Mouse (Mus musculus) hindbrain, embryonic 13.5 days (tissue): Measurements from ENCODE around the gene Fam171a2. TPM values are rescaled to one million over a fixed set of nuclear protein-coding genes. Genes with fewer than 3 reads are reported as not detected.
"Not testable (repeated sequence)": the region's sequence is repeated elsewhere in the genome, so short reads cannot be mapped to it uniquely, and the experiment has no call there.

Experiments used
- ATAC-seq: fragments of 200-750 bp; cut with Nextera tagmentation; 2 replicates; pipeline ENCODE4 v1.8.0; 2017; ENCODE audit warnings: moderate TSS enrichment; ENCODE audit not compliant: low FRiP score
- H3K27ac ChIP-seq: fragments of 300-500 bp; sonication (generic); 2 replicates; pipeline ENCODE4 v1.5.1; 2015; ENCODE audit warnings: inconsistent platforms, mild to moderate bottlenecking, moderate library complexity
- H3K27me3 ChIP-seq: fragments of 300-500 bp; sonication (generic); 2 replicates; pipeline ENCODE4 v1.6.1; 2015; ENCODE audit warnings: mild to moderate bottlenecking, inconsistent platforms
- H3K36me3 ChIP-seq: fragments of 300-500 bp; sonication (generic); 2 replicates; pipeline ENCODE4 v1.6.1; 2015; ENCODE audit warnings: mild to moderate bottlenecking, inconsistent platforms
- H3K4me1 ChIP-seq: fragments of 300-500 bp; sonication (generic); replicated peaks from 2 replicates; pipeline ENCODE4 v1.6.1; 2015; ENCODE audit warnings: inconsistent platforms
- H3K4me2 ChIP-seq: fragments of 300-500 bp; sonication (generic); 2 replicates; pipeline ENCODE4 v1.6.1; 2015; ENCODE audit warnings: inconsistent platforms, mild to moderate bottlenecking, moderate library complexity
- H3K4me3 ChIP-seq: fragments of 300-500 bp; sonication (generic); 2 replicates; pipeline ENCODE4 v1.5.1; 2015; ENCODE audit warnings: mild to moderate bottlenecking, inconsistent platforms
- H3K9ac ChIP-seq: fragments of 300-500 bp; sonication (generic); 2 replicates; pipeline ENCODE4 v1.6.1; 2015; ENCODE audit warnings: mild to moderate bottlenecking, inconsistent platforms
- H3K9me3 ChIP-seq: fragments of 300-500 bp; sonication (generic); 2 replicates; pipeline ENCODE4 v1.6.1; 2016; ENCODE audit warnings: inconsistent platforms
- WGBS: fragments of 180-500 bp; shearing (Covaris S2); methylation state at CpG from one replicate; pipeline ENCODE4 v1.1.7; 2015; 5-methylcytosine and 5-hydroxymethylcytosine counted together
- polyA plus RNA-seq: library from polyadenylated mRNA; unstranded; fragments of >200 nt; fragmentation: Nextera tagmentation; extraction: Ambion mirVana; gene quantifications from 2 replicates; pipeline ENCODE4 v1.2.1, GENCODE M21; 2015

Gene Fam171a2
- polyA plus RNA-seq, 1 experiment from 2014 or later, result 15.9 TPM

GRCm38 (mm10) chr11:102411704-102412103, 35.8 kb downstream of the Fam171a2 start:
- H3K9ac ChIP-seq, result no peak overlapping the region
- 9% methylated on average over 11 of the region's 11 CpGs for WGBS
- ATAC-seq, result no peak
- H3K36me3 ChIP-seq, result no peaks in the 10 kb centered on the region
- H3K27ac ChIP-seq, result no peak overlapping the region
- peaks cover 9% of the 10 kb centered on the region for H3K4me1 ChIP-seq
- no peak overlapping the region for H3K4me2 ChIP-seq
- H3K27me3 ChIP-seq, result 0 out of 2 replicates have a peak, but pooled peaks cover 3% of the 10 kb centered on the region
- H3K9me3 ChIP-seq, result no peaks in the 10 kb centered on the region
- H3K4me3 ChIP-seq, result no peak overlapping the region

DNA sequence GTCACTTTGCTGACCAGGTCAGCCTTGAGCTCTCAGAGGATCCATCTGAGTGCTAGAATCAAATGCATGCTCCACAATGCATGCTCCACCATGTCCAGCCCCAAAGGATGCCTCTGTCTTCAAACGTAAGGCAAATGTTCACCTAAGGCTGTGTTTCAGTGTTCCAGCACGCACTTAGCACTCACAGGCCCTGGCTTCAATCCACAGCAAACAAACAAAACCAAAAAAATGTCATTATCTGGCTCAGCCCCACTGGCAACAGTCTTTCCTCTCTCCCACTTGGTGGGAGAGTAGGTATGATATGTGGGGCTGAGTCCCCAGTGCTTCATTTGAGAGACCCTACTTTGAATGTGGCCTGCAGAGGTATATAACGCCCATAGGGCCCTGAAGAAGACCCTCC, 36.4 kb downstream of the Fam171a2 start:
- Histone ChIP-seq H3K4me1 (peaks cover 16% of the 10 kb centered on the region), H3K4me2 (no peak overlapping the region), H3K9me3 (no peaks in the 10 kb centered on the region), H3K36me3 (no peaks in the 10 kb centered on the region), H3K27me3 (0 out of 2 replicates have a peak, but pooled peaks cover 3% of the 10 kb centered on the region), H3K9ac (no peak overlapping the region), H3K4me3 (no peak overlapping the region), H3K27ac (no peak overlapping the region)
- ATAC-seq, result no peak
- WGBS, result 84% methylated on average over 3 of the region's 3 CpGs

GRCm38 (mm10) chr11:102410345-102410744, 37.1 kb downstream of the Fam171a2 start:
- H3K9me3 ChIP-seq, H3K36me3 ChIP-seq, H3K27ac ChIP-seq, H3K4me3 ChIP-seq, ATAC-seq, H3K9ac ChIP-seq, H3K4me2 ChIP-seq, H3K27me3 ChIP-seq: not testable (repeated sequence)
- 97% methylated on average over 3 of the region's 3 CpGs for WGBS
- H3K4me1 ChIP-seq, result peaks cover 23% of the 10 kb centered on the region

DNA sequence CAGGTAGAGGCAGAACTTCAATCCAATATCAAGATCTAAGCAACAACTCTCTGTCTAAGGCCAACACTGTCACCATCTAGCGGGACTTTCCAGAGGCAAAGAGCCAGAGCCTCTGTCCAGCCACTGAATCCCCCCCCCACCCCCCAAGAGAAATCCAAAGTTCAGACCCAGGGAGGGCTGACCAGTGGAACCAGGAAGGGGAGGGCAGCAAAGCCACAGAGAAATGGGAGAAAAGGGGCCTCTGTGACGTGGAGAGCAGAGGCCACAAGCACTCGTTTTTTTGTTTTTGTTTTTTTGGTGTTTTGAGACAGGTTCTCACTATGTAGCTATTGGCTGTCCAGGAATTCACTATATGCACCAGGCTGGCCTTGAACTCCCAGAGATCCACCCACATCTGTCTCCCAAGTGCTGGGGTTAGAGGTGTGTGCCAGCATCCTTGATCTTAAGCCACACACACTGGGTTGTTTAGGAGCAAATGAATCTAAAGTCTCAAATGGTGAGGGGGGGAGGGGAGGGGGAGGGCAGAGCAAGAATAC, 37.6 kb downstream of the Fam171a2 start:
- no peaks in the 10 kb centered on the region for H3K27me3 ChIP-seq
- ATAC-seq, result no peak
- H3K9ac ChIP-seq, result no peak overlapping the region
- H3K27ac ChIP-seq, result no peak overlapping the region
- WGBS, result 95% methylated on average over 3 of the region's 3 CpGs
- H3K4me1 ChIP-seq, result peaks cover 28% of the 10 kb centered on the region
- H3K4me2 ChIP-seq, result no peak overlapping the region
- no peak overlapping the region for H3K4me3 ChIP-seq
- peaks cover 1% of the 10 kb centered on the region for H3K36me3 ChIP-seq
- H3K9me3 ChIP-seq, result no peaks in the 10 kb centered on the region

GRCm38 (mm10) chr11:102408888-102409794, 38.3 kb downstream of the Fam171a2 start:
- H3K4me1 ChIP-seq, result peaks cover 34% of the 10 kb centered on the region
- WGBS, result 45% methylated on average over 15 of the region's 15 CpGs
- ATAC-seq, result no peak
- peaks cover 8% of the 10 kb centered on the region for H3K36me3 ChIP-seq
- peak overlapping the region; percentile 77 for H3K4me3 ChIP-seq
- peak overlapping the region; percentile 60 for H3K27ac ChIP-seq
- no peak overlapping the region; the same call in 1 of the 2 replicates for H3K9ac ChIP-seq
- peak overlapping the region; percentile 93 for H3K4me2 ChIP-seq
- no peaks in the 10 kb centered on the region for H3K27me3 ChIP-seq
- H3K9me3 ChIP-seq, result no peaks in the 10 kb centered on the region

DNA sequence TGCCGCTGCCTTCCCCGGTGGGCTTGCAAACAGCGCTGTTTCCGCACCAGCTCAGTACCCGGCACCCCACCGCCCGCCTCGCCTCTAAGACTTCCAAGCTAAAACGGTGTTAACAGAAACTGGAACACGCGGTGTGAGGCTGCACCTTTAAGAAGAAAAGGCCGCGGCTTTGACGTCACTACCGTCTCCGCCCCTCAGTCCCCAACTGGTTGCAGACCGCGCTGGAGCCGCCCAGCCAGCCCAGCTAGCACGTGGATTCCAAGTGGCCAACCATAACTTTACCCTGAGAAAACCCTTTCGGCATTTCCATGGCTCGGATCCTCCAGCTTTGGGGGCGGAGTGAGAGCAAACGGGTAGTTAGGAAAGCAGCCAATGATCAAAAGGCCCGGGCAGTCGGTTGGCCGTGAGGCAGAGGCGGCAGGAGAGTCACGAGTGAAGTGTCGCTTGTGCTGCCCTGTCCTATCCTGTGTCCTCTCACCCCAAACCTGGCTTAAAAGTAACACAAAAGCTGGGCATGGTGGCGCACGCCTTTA, 39.1 kb downstream of the Fam171a2 start:
- peaks cover 34% of the 10 kb centered on the region for H3K4me1 ChIP-seq
- H3K27me3 ChIP-seq, result no peaks in the 10 kb centered on the region
- H3K9me3 ChIP-seq, result no peaks in the 10 kb centered on the region
- H3K4me2 ChIP-seq, result peak overlapping the region; percentile 93
- peak overlapping the region; percentile 77 for H3K4me3 ChIP-seq
- H3K36me3 ChIP-seq, result peaks cover 16% of the 10 kb centered on the region
- H3K27ac ChIP-seq, result peak overlapping the region; percentile 92
- WGBS, result under 1% methylated on average over 32 of the region's 32 CpGs
- ATAC-seq, result peak; percentile 89
- H3K9ac ChIP-seq, result no peak overlapping the region; the same call in 1 of the 2 replicates

- Histone ChIP-seq H3K4me1 (peaks cover 34% of the 10 kb centered on the region), H3K9ac (peak within 1 kb of the TSS; percentile 93), H3K4me3 (peak within 1 kb of the TSS; percentile 77), H3K36me3 (peaks cover 22% of the 10 kb centered on the region), H3K4me2 (peak within 1 kb of the TSS; percentile 93), H3K27ac (peak within 1 kb of the TSS; percentile 92), H3K27me3 (no peaks in the 10 kb centered on the region), H3K9me3 (no peaks in the 10 kb centered on the region)
- WGBS, result 1% methylated on average over 19 of the region's 19 CpGs
- no peak for ATAC-seq
Measured at GRCm38 (mm10) chr11:102407834-102408215, 39.7 kb downstream of the Fam171a2 start, which contains the start of gene Slc25a39. Gene Slc25a39 (minus strand): TSS chr11:102407946.

GRCm38 (mm10) chr11:102406900-102407833, 40.3 kb downstream of the Fam171a2 start:
- Histone ChIP-seq H3K27me3 (no peaks in the 10 kb centered on the region), H3K27ac (peak overlapping the region; percentile 92), H3K9ac (peak overlapping the region; percentile 93), H3K36me3 (peaks cover 28% of the 10 kb centered on the region), H3K4me2 (peak overlapping the region; percentile 93), H3K9me3 (no peaks in the 10 kb centered on the region), H3K4me3 (peak overlapping the region; percentile 77), H3K4me1 (peaks cover 34% of the 10 kb centered on the region)
- peak; percentile 65 for ATAC-seq
- WGBS, result under 1% methylated on average over 85 of the region's 85 CpGs

DNA sequence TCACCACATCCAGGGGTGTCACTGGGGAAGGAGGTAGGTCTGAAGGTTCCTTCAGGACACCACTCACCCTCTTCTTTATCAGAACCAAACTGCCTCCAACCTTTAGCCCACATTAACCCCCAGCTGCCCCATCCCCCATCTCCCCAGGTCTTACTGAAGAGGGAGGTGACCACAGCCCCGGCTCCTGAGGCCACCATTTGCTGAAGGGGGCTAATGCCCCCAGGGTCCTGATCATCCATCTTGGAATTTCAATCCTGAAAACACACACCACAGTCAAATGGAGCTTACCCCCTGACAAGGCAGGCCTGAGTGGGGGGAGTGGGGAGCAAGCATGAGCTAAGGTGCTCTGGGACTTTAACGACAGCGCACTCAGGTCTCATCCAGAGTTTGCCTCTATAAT, 41.1 kb downstream of the Fam171a2 start:
- peak overlapping the region; percentile 77 for H3K4me3 ChIP-seq
- no peaks in the 10 kb centered on the region for H3K27me3 ChIP-seq
- H3K36me3 ChIP-seq, result peaks cover 36% of the 10 kb centered on the region
- peak overlapping the region; percentile 93 for H3K4me2 ChIP-seq
- no peaks in the 10 kb centered on the region for H3K9me3 ChIP-seq
- H3K4me1 ChIP-seq, result peaks cover 41% of the 10 kb centered on the region
- WGBS, result 12% methylated on average over 3 of the region's 3 CpGs
- ATAC-seq, result no peak
- peak overlapping the region; percentile 92 for H3K27ac ChIP-seq
- peak overlapping the region; percentile 93 for H3K9ac ChIP-seq

DNA sequence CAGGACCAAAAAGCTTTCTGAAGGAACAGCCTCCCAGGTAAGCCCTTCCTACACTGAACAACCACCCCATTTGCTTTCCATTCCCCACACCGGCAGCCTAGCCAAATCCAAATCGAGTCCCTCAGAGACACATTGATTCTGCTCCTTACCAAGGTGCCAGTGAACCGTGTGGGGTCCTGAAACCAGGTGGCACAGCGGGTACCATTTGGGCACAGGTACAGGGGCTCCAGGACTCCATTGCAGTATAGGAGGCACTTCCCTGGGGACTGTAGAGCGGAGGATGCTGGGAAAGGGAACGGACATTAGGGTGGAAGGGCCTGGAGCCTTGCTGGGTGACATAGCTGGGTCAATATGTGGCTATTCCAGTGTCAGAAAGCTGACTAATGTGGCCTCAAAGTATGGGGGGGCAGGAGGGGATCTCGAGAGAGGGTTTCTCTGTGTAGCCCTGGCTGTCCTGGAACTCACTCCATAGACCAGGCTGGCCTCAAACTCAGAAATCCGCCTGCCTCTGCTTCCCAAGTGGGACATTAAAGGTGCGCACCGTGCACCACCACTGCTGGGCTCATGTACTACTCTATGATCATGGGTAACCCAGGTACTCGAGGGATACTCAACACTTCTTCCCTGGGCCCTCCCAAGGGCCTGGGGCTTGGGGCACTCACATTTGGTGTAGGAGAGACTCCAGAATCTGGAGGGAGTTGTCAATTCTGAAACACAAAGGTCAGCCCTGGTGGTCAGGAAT, 41.8 kb downstream of the Fam171a2 start:
- Histone ChIP-seq H3K9me3 (no peaks in the 10 kb centered on the region), H3K4me3 (peak overlapping the region; percentile 77; the same call in 1 of the 2 replicates), H3K36me3 (peaks cover 42% of the 10 kb centered on the region), H3K4me1 (peaks cover 43% of the 10 kb centered on the region), H3K27ac (no peak overlapping the region), H3K9ac (peak overlapping the region; percentile 93), H3K27me3 (peaks cover 4% of the 10 kb centered on the region; the same call in 1 of the 2 replicates), H3K4me2 (peak overlapping the region; percentile 93)
- ATAC-seq, result no peak
- WGBS, result 86% methylated on average over 11 of the region's 11 CpGs
